Mouse (Mus musculus): ENCODE data around the gene 4930402H24Rik.
"Not testable (repeated sequence)": the region's sequence is repeated elsewhere in the genome, so short reads cannot be mapped to it uniquely, and the experiment has no call there.

4930402H24Rik gene

GRCm38 (mm10) chr2:130852964-130853363 is 53.2 kb downstream of the 4930402H24Rik start:
- CTCF ChIA-PET, result no interaction called here

GRCm38 (mm10) chr2:130851363-130852246 is 54.6 kb downstream of the 4930402H24Rik start:
- CTCF ChIA-PET, result no interaction called here

- CTCF ChIA-PET, result no interaction called here
Observed at GRCm38 (mm10) chr2:130849688-130850087, 56.5 kb downstream of the 4930402H24Rik start.

GRCm38 (mm10) chr2:130848313-130848712 is 57.9 kb downstream of the 4930402H24Rik start:
- CTCF ChIA-PET, result no interaction called here

- CTCF ChIA-PET, result no interaction called here
Observed at GRCm38 (mm10) chr2:130843623-130844022, 62.6 kb downstream of the 4930402H24Rik start.

GRCm38 (mm10) chr2:130840846-130841245 is 65.4 kb downstream of the 4930402H24Rik start:
- CTCF ChIA-PET, result no interaction called here

GRCm38 (mm10) chr2:130839874-130840661 is 66.1 kb downstream of the 4930402H24Rik start:
- CTCF ChIA-PET, result no interaction called here

GRCm38 (mm10) chr2:130839528-130839873 is 66.7 kb downstream of the 4930402H24Rik start:
- CTCF ChIA-PET, result interaction anchor here (0.7 kb wide), 1 partner anchor 63 kb away, joined by 6 read pairs; no protein-coding TSS in a partner anchor

- CTCF ChIA-PET, result interaction anchor here (0.7 kb wide), 1 partner anchor 64 kb away, joined by 6 read pairs; no protein-coding TSS in a partner anchor
Observed at GRCm38 (mm10) chr2:130839084-130839483, 67.1 kb downstream of the 4930402H24Rik start.

- CTCF ChIA-PET, result interaction anchor here (0.6 kb wide), 1 partner anchor 70 kb away, joined by 3 read pairs; no protein-coding TSS in a partner anchor
Observed at GRCm38 (mm10) chr2:130838131-130838530, 68.1 kb downstream of the 4930402H24Rik start.

GRCm38 (mm10) chr2:130833699-130834098 is 72.5 kb downstream of the 4930402H24Rik start:
- CTCF ChIA-PET, result no interaction called here

- CTCF ChIA-PET, result no interaction called here
Observed at GRCm38 (mm10) chr2:130832582-130832981, 73.6 kb downstream of the 4930402H24Rik start.

GRCm38 (mm10) chr2:130832012-130832411 is 74.2 kb downstream of the 4930402H24Rik start:
- CTCF ChIA-PET, result no interaction called here

GRCm38 (mm10) chr2:130830236-130830635 is 76.0 kb downstream of the 4930402H24Rik start:
- CTCF ChIA-PET, result interaction anchor here (0.5 kb wide), 1 partner anchor 471 kb away, joined by 3 read pairs; no protein-coding TSS in a partner anchor

- CTCF ChIA-PET, result no interaction called here
Observed at GRCm38 (mm10) chr2:130829496-130829895, 76.7 kb downstream of the 4930402H24Rik start.

GRCm38 (mm10) chr2:130828668-130829067 is 77.5 kb downstream of the 4930402H24Rik start:
- CTCF ChIA-PET, result interaction anchor here (0.6 kb wide), 1 partner anchor 360 kb away, joined by 5 read pairs; no protein-coding TSS in a partner anchor

GRCm38 (mm10) chr2:130828066-130828465 is 78.1 kb downstream of the 4930402H24Rik start:
- CTCF ChIA-PET, result not testable (repeated sequence)

GRCm38 (mm10) chr2:130827410-130827809 is 78.8 kb downstream of the 4930402H24Rik start:
- CTCF ChIA-PET, result no interaction called here

GRCm38 (mm10) chr2:130818838-130819647 is 87.2 kb downstream of the 4930402H24Rik start:
- CTCF ChIA-PET, result no interaction called here

- CTCF ChIA-PET, result no interaction called here
Observed at GRCm38 (mm10) chr2:130817865-130818264, 88.3 kb downstream of the 4930402H24Rik start.

- CTCF ChIA-PET, result no interaction called here
Observed at GRCm38 (mm10) chr2:130816205-130816604, 90.0 kb downstream of the 4930402H24Rik start.

GRCm38 (mm10) chr2:130814492-130814891 is 91.7 kb downstream of the 4930402H24Rik start:
- CTCF ChIA-PET, result no interaction called here
